Mouse (Mus musculus): ENCODE measurements around the gene Gm49393.
"Not testable (repeated sequence)": the region's sequence is repeated elsewhere in the genome, so short reads cannot be mapped to it uniquely, and the experiment has no call there.

DNA sequence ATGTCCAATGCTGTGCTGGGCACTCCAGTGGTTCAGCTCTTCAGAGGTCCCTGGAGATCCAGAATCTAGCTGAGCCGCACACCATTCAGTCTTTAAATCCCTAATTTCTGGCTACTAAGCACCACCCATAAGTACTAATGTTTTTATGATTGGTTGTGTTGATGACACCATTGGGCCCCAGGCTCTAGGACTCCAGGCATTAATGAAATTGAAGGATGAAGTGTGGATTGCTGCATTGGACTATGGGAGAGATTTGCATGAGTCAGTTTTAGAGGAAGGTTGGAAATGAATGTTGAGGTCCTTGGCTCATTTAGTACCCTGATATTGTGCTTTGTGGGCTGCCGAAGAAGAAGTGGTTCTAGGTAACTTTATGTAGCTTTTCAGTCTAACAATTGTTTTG is 30.6 kb downstream of the Gm49393 start, which contains the start of gene Tpbpb:
- TF ChIP-seq EP300, CTCF (IDR thresholded peaks at IDR 0.05): not testable (repeated sequence)
